Mouse (Mus musculus): ENCODE measurements around the gene Cntnap1. TPM values are rescaled to one million over a fixed set of nuclear protein-coding genes. Genes with fewer than 3 reads are reported as not detected.

Gene Cntnap1
- polyA plus RNA-seq, 1 experiment from 2014 or later = 0.70 TPM

- Histone ChIP-seq H3K27ac (ENCODE audit: low read depth, low read length) (no peak overlapping the region), H3K27me3 (ENCODE audit: control insufficient read depth, insufficient read depth, low read length) (no peaks in the 10 kb centered on the region), H3K4me3 (ENCODE audit: low read depth, low read length) (no peak overlapping the region), H3K4me2 (no peak overlapping the region), H3K4me1 (ENCODE audit: control insufficient read depth, insufficient read depth, low read length) (0 out of 2 replicates have a peak, but pooled peaks cover 2% of the 10 kb centered on the region), H3K36me3 (ENCODE audit: control insufficient read depth, insufficient read depth, low read length) (0 out of 2 replicates have a peak, but pooled peaks cover 2% of the 10 kb centered on the region), H3K9ac (ENCODE audit: low read depth, low read length) (no peak overlapping the region), H3K9me3 (replicated peaks; ENCODE audit: control insufficient read depth, low read length) (no peaks in the 10 kb centered on the region)
- no peak for ATAC-seq (replicated peaks; ENCODE audit: insufficient number of reproducible peaks, low FRiP score, low TSS enrichment)
- 75% methylated on average over 3 of the region's 3 CpGs for WGBS (ENCODE audit: insufficient replicate concordance)
Measured at GRCm38 (mm10) chr11:101224337-101224736, 54.0 kb downstream of the Cntnap1 start.

- 18% methylated on average over 25 of the region's 25 CpGs for WGBS (ENCODE audit: insufficient replicate concordance)
- Histone ChIP-seq H3K9me3 (replicated peaks; ENCODE audit: control insufficient read depth, low read length) (no peaks in the 10 kb centered on the region), H3K4me1 (ENCODE audit: control insufficient read depth, insufficient read depth, low read length) (0 out of 2 replicates have a peak, but pooled peaks cover 2% of the 10 kb centered on the region), H3K27ac (ENCODE audit: low read depth, low read length) (peak overlapping the region; percentile 23; the same call in 1 of the 2 replicates), H3K36me3 (ENCODE audit: control insufficient read depth, insufficient read depth, low read length) (0 out of 2 replicates have a peak, but pooled peaks cover 2% of the 10 kb centered on the region), H3K27me3 (ENCODE audit: control insufficient read depth, insufficient read depth, low read length) (0 out of 2 replicates have a peak, but pooled peaks cover 4% of the 10 kb centered on the region), H3K4me2 (peak overlapping the region; percentile 91), H3K9ac (ENCODE audit: low read depth, low read length) (peak overlapping the region; percentile 82), H3K4me3 (ENCODE audit: low read depth, low read length) (peak overlapping the region; percentile 90)
- no peak; the same call in 1 of the 2 replicates for ATAC-seq (replicated peaks; ENCODE audit: insufficient number of reproducible peaks, low FRiP score, low TSS enrichment)
Measured at GRCm38 (mm10) chr11:101225331-101226064, 55.2 kb downstream of the Cntnap1 start.

- Histone ChIP-seq H3K4me3 (ENCODE audit: low read depth, low read length) (peak within 1 kb of the TSS; percentile 90), H3K27ac (ENCODE audit: low read depth, low read length) (peak within 1 kb of the TSS; percentile 23; the same call in 1 of the 2 replicates), H3K9me3 (replicated peaks; ENCODE audit: control insufficient read depth, low read length) (no peaks in the 10 kb centered on the region), H3K9ac (ENCODE audit: low read depth, low read length) (peak within 1 kb of the TSS; percentile 82), H3K4me1 (ENCODE audit: control insufficient read depth, insufficient read depth, low read length) (peaks cover 2% of the 10 kb centered on the region; the same call in 1 of the 2 replicates), H3K36me3 (ENCODE audit: control insufficient read depth, insufficient read depth, low read length) (0 out of 2 replicates have a peak, but pooled peaks cover 2% of the 10 kb centered on the region), H3K27me3 (ENCODE audit: control insufficient read depth, insufficient read depth, low read length) (0 out of 2 replicates have a peak, but pooled peaks cover 4% of the 10 kb centered on the region), H3K4me2 (peak within 1 kb of the TSS; percentile 91)
- 2% methylated on average over 55 of the region's 56 CpGs for WGBS (ENCODE audit: insufficient replicate concordance)
- peak; percentile 84 for ATAC-seq (replicated peaks; ENCODE audit: insufficient number of reproducible peaks, low FRiP score, low TSS enrichment)
Measured at GRCm38 (mm10) chr11:101226065-101226701, 55.9 kb downstream of the Cntnap1 start, which contains the start of gene Ezh1. Gene Ezh1, minus strand, starts transcription at chr11:101226463.

DNA sequence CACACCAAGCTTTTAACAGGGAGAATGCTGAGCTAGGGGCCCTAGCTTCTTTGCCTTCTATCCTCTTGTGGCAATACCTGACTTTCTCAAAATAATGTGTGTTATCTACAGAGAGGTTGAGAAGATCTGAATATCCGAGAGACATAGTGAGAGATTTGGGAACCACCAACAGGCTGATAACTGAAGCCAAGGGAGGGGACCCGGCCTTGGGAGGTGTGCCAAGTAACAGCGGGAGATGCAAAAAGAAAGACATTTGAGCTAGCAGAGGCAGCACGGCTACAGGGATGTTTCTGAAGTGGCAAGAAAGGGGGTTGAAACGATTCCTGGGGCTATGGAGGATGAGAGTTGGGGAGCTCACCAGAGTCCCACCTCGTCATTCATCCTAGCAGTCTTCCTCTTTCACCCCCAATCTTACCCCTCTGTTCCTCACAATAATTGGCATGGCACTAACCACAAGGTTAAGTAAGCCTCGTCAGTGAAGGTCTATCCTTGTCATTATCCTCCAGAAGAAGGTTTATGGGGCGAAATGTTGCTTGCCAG, 59.1 kb downstream of the Cntnap1 start:
- ATAC-seq (replicated peaks; ENCODE audit: insufficient number of reproducible peaks, low FRiP score, low TSS enrichment) = no peak
- no peak overlapping the region for H3K9ac ChIP-seq (ENCODE audit: low read depth, low read length)
- H3K27me3 ChIP-seq (ENCODE audit: control insufficient read depth, insufficient read depth, low read length) = 0 out of 2 replicates have a peak, but pooled peaks cover 4% of the 10 kb centered on the region
- H3K9me3 ChIP-seq (replicated peaks; ENCODE audit: control insufficient read depth, low read length) = no peaks in the 10 kb centered on the region
- H3K4me2 ChIP-seq = no peak overlapping the region
- peak overlapping the region; percentile 92; the same call in 1 of the 2 replicates for H3K27ac ChIP-seq (ENCODE audit: low read depth, low read length)
- 20% methylated on average over 8 of the region's 8 CpGs for WGBS (ENCODE audit: insufficient replicate concordance)
- peaks cover 10% of the 10 kb centered on the region for H3K4me1 ChIP-seq (ENCODE audit: control insufficient read depth, insufficient read depth, low read length)
- H3K4me3 ChIP-seq (ENCODE audit: low read depth, low read length) = no peak overlapping the region
- no peaks in the 10 kb centered on the region for H3K36me3 ChIP-seq (ENCODE audit: control insufficient read depth, insufficient read depth, low read length)

DNA sequence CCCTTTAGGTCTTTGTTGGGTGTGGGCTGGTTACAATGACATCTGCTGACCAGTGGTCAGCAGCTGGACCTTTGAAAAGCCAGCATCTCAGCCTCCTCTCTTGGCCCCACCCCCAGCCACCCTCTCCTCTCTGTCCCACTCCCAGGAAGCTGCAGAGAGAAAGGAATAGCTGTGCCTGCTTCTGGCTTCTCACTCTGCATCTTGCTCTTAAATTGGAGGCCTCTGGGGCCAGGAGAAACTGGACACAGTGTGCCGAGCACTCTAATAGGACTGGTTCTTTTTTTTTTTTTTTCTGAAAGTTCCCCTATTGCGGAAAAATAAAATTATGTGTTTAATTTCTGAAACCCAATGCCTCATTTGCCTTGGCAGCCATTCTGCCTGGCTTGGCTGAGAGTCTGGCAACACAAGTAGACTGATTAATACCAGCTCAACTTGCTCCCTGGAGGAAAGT, 59.8 kb downstream of the Cntnap1 start:
- no peaks in the 10 kb centered on the region for H3K9me3 ChIP-seq (replicated peaks; ENCODE audit: control insufficient read depth, low read length)
- 0 out of 2 replicates have a peak, but pooled peaks cover 4% of the 10 kb centered on the region for H3K27me3 ChIP-seq (ENCODE audit: control insufficient read depth, insufficient read depth, low read length)
- peaks cover 10% of the 10 kb centered on the region for H3K4me1 ChIP-seq (ENCODE audit: control insufficient read depth, insufficient read depth, low read length)
- 46% methylated on average over 2 of the region's 2 CpGs for WGBS (ENCODE audit: insufficient replicate concordance)
- no peak overlapping the region for H3K9ac ChIP-seq (ENCODE audit: low read depth, low read length)
- H3K4me3 ChIP-seq (ENCODE audit: low read depth, low read length) = no peak overlapping the region
- H3K4me2 ChIP-seq = no peak overlapping the region
- ATAC-seq (replicated peaks; ENCODE audit: insufficient number of reproducible peaks, low FRiP score, low TSS enrichment) = no peak
- H3K36me3 ChIP-seq (ENCODE audit: control insufficient read depth, insufficient read depth, low read length) = no peaks in the 10 kb centered on the region
- peak overlapping the region; percentile 92 for H3K27ac ChIP-seq (ENCODE audit: low read depth, low read length)

DNA sequence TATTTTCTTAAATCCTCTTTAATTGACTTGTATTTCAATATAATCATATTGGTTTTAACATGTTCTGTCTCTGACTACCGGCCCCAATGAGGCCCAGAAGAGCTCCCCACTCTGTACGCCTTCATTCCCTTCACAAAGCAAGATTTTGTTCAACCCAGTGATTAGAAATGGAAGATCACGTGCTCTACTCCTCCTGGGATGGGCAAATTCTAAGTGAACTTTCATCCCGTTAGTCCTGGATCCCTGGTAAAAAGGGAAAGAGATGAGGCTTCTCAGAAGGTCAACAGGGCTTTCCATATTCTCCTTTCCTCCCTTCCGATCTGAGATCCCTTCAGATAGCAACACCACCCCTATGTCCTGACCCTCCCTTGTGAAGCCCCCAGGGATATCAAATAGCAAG, 60.2 kb downstream of the Cntnap1 start:
- WGBS (ENCODE audit: insufficient replicate concordance) = 23% methylated on average over 5 of the region's 5 CpGs
- H3K27ac ChIP-seq (ENCODE audit: low read depth, low read length) = peak overlapping the region; percentile 92
- no peaks in the 10 kb centered on the region for H3K36me3 ChIP-seq (ENCODE audit: control insufficient read depth, insufficient read depth, low read length)
- H3K4me1 ChIP-seq (ENCODE audit: control insufficient read depth, insufficient read depth, low read length) = peaks cover 8% of the 10 kb centered on the region
- no peaks in the 10 kb centered on the region for H3K9me3 ChIP-seq (replicated peaks; ENCODE audit: control insufficient read depth, low read length)
- H3K9ac ChIP-seq (ENCODE audit: low read depth, low read length) = no peak overlapping the region
- peak overlapping the region; percentile 53; the same call in 1 of the 2 replicates for H3K4me2 ChIP-seq
- no peak for ATAC-seq (replicated peaks; ENCODE audit: insufficient number of reproducible peaks, low FRiP score, low TSS enrichment)
- H3K27me3 ChIP-seq (ENCODE audit: control insufficient read depth, insufficient read depth, low read length) = 0 out of 2 replicates have a peak, but pooled peaks cover 4% of the 10 kb centered on the region
- no peak overlapping the region for H3K4me3 ChIP-seq (ENCODE audit: low read depth, low read length)

DNA sequence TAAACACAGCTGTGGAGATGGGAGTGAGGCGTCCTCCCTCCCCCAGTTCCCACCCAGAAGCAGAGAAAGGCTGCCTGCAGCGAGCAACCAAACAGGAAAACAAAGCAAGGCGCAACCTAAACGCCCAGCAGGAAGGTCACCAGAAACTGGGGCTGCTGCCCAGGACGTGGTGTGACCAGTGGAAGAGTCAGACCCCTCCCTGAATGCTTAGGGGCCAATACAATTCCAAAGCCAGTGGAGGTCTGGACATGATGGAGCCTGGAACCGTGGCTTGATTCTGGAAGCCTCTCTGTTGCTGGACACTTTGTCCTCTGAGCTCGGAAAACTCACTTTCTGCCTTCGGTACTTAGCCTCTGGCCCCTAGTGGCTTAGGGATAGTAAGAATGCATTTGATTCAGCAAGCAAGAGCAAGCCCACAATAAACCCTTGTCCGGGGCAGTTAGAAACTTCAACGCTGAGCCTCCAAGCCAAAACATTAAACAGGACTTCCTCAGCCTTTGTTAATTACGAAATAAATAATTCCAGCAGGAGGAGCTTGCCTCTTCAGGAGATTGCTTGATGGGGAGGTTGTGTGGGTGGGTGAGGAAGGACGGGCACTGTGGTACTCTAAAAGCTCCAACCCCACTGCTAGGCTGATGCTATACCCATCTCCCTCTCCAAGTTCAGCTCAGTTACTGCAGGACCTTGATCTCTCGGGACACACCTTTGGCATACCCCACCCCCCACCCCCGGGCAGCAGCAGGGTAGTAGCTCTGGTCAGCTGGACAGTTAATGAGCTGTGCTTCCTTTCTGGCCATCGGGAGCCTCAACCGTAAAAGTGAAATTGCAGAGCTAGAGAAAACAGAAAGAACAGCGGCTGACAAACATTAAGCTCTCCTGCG, 60.9 kb downstream of the Cntnap1 start:
- peaks cover 8% of the 10 kb centered on the region for H3K4me1 ChIP-seq (ENCODE audit: control insufficient read depth, insufficient read depth, low read length)
- H3K27ac ChIP-seq (ENCODE audit: low read depth, low read length) = peak overlapping the region; percentile 92
- peak overlapping the region; percentile 16 for H3K9ac ChIP-seq (ENCODE audit: low read depth, low read length)
- 9% methylated on average over 18 of the region's 18 CpGs for WGBS (ENCODE audit: insufficient replicate concordance)
- 0 out of 2 replicates have a peak overlapping the region, but pooled peaks have one; percentile 8 for H3K4me3 ChIP-seq (ENCODE audit: low read depth, low read length)
- H3K36me3 ChIP-seq (ENCODE audit: control insufficient read depth, insufficient read depth, low read length) = no peaks in the 10 kb centered on the region
- 0 out of 2 replicates have a peak, but pooled peaks cover 4% of the 10 kb centered on the region for H3K27me3 ChIP-seq (ENCODE audit: control insufficient read depth, insufficient read depth, low read length)
- 0 out of 2 replicates have a peak, but pooled peaks have one; percentile 27 for ATAC-seq (replicated peaks; ENCODE audit: insufficient number of reproducible peaks, low FRiP score, low TSS enrichment)
- H3K9me3 ChIP-seq (replicated peaks; ENCODE audit: control insufficient read depth, low read length) = no peaks in the 10 kb centered on the region
- peak overlapping the region; percentile 53 for H3K4me2 ChIP-seq
